ENCODE assay signal across 8 mouse cellular contexts in genomic region chr12:28674038-28674720, GRCm38 (mm10). TPM values are rescaled to one million over a fixed set of nuclear protein-coding genes. Genes with fewer than 3 reads are reported as not detected.
DNase-seq lines count a peak whose midpoint lies in the region; ATAC-seq and TF ChIP-seq lines count a peak whose summit lies in the region.

No protein-coding gene starts in this region.

- no peak overlapping the region for H3K9ac ChIP-seq in lung, embryonic 15.5 days
- no peak overlapping the region; the same call in 1 of the 2 replicates for H3K9ac ChIP-seq in neural tube, embryonic 13.5 days

- no peak for DNase-seq in lung, postnatal 36 days
- peak; percentile 23 for DNase-seq in induced T-regulatory cell, adult 2 months (ENCODE audit: low read depth)
- DNase-seq in ovary, postnatal 14 days (ENCODE audit: low spot score): no peak
- DNase-seq in thymus, adult 2 months: no peak

- H3K27ac ChIP-seq in lung, embryonic 15.5 days: peak overlapping the region; percentile 98
- H3K27ac ChIP-seq in cortical plate, adult 2 months (ENCODE audit: insufficient read depth, low read length): 0 out of 2 replicates have a peak overlapping the region, but pooled peaks have one; percentile 85
- peak overlapping the region; percentile 94; the same call in 1 of the 2 replicates for H3K27ac ChIP-seq in neural tube, embryonic 13.5 days (replicated peaks)
- no peak overlapping the region for H3K27ac ChIP-seq in thymus, adult 2 months (ENCODE audit: control insufficient read depth, insufficient read depth, low read length)

- peaks cover 17% of the 10 kb centered on the region for H3K4me1 ChIP-seq in lung, embryonic 15.5 days
- H3K4me1 ChIP-seq in cortical plate, adult 2 months (ENCODE audit: control insufficient read depth, insufficient read depth, low read length): peaks cover 4% of the 10 kb centered on the region
- peaks cover 9% of the 10 kb centered on the region for H3K4me1 ChIP-seq in neural tube, embryonic 13.5 days (replicated peaks)
- peaks cover 5% of the 10 kb centered on the region for H3K4me1 ChIP-seq in thymus, adult 2 months (replicated peaks; ENCODE audit: control insufficient read depth, insufficient read depth, low read length)

- peaks cover 6% of the 10 kb centered on the region; the same call in 1 of the 2 replicates for H3K36me3 ChIP-seq in lung, embryonic 15.5 days
- no peaks in the 10 kb centered on the region for H3K36me3 ChIP-seq in neural tube, embryonic 13.5 days
- H3K36me3 ChIP-seq in thymus, adult 2 months (ENCODE audit: control insufficient read depth, insufficient read depth, low read length): no peaks in the 10 kb centered on the region

- 77% methylated on average over 10 of the region's 10 CpGs for WGBS in lung, embryonic 15.5 days
- WGBS in neural tube, embryonic 13.5 days: 88% methylated on average over 10 of the region's 10 CpGs
- WGBS in thymus, adult 2 months: 79% methylated on average over 10 of the region's 10 CpGs

- ATAC-seq in lung, embryonic 15.5 days (ENCODE audit: borderline replicate concordance, extremely low read depth, low FRiP score, low TSS enrichment): no peak
- no peak for ATAC-seq in neural tube, embryonic 13.5 days (ENCODE audit: low read depth)
- ATAC-seq in megakaryocyte-erythroid progenitor cell, adult 5-6 weeks (replicated peaks; ENCODE audit: low FRiP score, low TSS enrichment, poor library complexity, severe bottlenecking): no peak

- TF ChIP-seq POLR2A in cortical plate, adult 2 months (IDR thresholded peaks at IDR 0.05; ENCODE audit: extremely low read depth, insufficient read depth, low read length): no peak
- no peak for TF ChIP-seq POLR2A in thymus, adult 2 months (IDR thresholded peaks at IDR 0.05; ENCODE audit: control insufficient read depth, extremely low read depth, insufficient read depth, low read length, poor library complexity)

- peak overlapping the region; percentile 65 for H3K4me3 ChIP-seq in lung, embryonic 15.5 days
- H3K4me3 ChIP-seq in cortical plate, adult 2 months (ENCODE audit: insufficient read depth, low read length): no peak overlapping the region
- H3K4me3 ChIP-seq in neural tube, embryonic 13.5 days: peak overlapping the region; percentile 51
- no peak overlapping the region for H3K4me3 ChIP-seq in thymus, adult 2 months (ENCODE audit: control insufficient read depth, insufficient read depth, low read length)

- no peaks in the 10 kb centered on the region for H3K9me3 ChIP-seq in lung, embryonic 15.5 days
- no peaks in the 10 kb centered on the region for H3K9me3 ChIP-seq in neural tube, embryonic 13.5 days

- peak overlapping the region; percentile 74 for H3K4me2 ChIP-seq in lung, embryonic 15.5 days
- peak overlapping the region; percentile 59 for H3K4me2 ChIP-seq in neural tube, embryonic 13.5 days

- no peak for TF ChIP-seq CTCF in cortical plate, adult 2 months (IDR thresholded peaks at IDR 0.05; ENCODE audit: extremely low read depth, insufficient read depth, low read length)
- no peak for TF ChIP-seq CTCF in thymus, adult 2 months (IDR thresholded peaks at IDR 0.05; ENCODE audit: borderline replicate concordance, control insufficient read depth, extremely low read depth, insufficient read depth, low read length, poor library complexity)

- no peaks in the 10 kb centered on the region for H3K27me3 ChIP-seq in lung, embryonic 15.5 days
- no peaks in the 10 kb centered on the region for H3K27me3 ChIP-seq in neural tube, embryonic 13.5 days
- H3K27me3 ChIP-seq in thymus, adult 2 months (ENCODE audit: control insufficient read depth, insufficient read depth, low read length): no peaks in the 10 kb centered on the region

RNA-seq across cellular contexts. Expression of gene Adi1, which starts 0.9 kb away (rescaled TPM):
- polyA plus RNA-seq in lung, embryonic 15.5 days (2015; fragmentation: Nextera tagmentation; extraction: Ambion mirVana): 87.9 and 88.1 TPM in 2 replicates
- polyA plus RNA-seq in cortical plate, adult 2 months (2012; rRNA removed): 40.7 and 41.7 TPM in 2 replicates
- 29.6 and 30.5 TPM in 2 replicates for polyA plus RNA-seq in neural tube, embryonic 13.5 days (2015; fragmentation: Nextera tagmentation; extraction: Ambion mirVana)
- 12.4 and 15.8 TPM in 2 replicates for polyA plus RNA-seq in thymus, adult 2 months (2012; rRNA removed)
- 67.5 and 76.4 TPM in 2 replicates for total RNA-seq in megakaryocyte-erythroid progenitor cell, adult 5-6 weeks (2014; fragmentation: Nextera tagmentation)
- 25.8 and 33.8 TPM in 2 replicates for total RNA-seq in megakaryocyte-erythroid progenitor cell, adult 5-6 weeks (2017)

RNA-seq across cellular contexts. Expression of gene Rnaseh1, which starts 24.8 kb away (rescaled TPM):
- polyA plus RNA-seq in lung, embryonic 15.5 days (2015; fragmentation: Nextera tagmentation; extraction: Ambion mirVana): 30.7 and 34.5 TPM in 2 replicates
- polyA plus RNA-seq in cortical plate, adult 2 months (2012; rRNA removed): 18.7 and 19.6 TPM in 2 replicates
- 23.9 and 25.8 TPM in 2 replicates for polyA plus RNA-seq in neural tube, embryonic 13.5 days (2015; fragmentation: Nextera tagmentation; extraction: Ambion mirVana)
- polyA plus RNA-seq in thymus, adult 2 months (2012; rRNA removed): 14.9 and 16.1 TPM in 2 replicates
- total RNA-seq in megakaryocyte-erythroid progenitor cell, adult 5-6 weeks (2014; fragmentation: Nextera tagmentation): 18.9 and 31.1 TPM in 2 replicates
- 11.0 and 27.5 TPM in 2 replicates for total RNA-seq in megakaryocyte-erythroid progenitor cell, adult 5-6 weeks (2017)

RNA-seq across cellular contexts. Expression of gene Rps7, which starts 38.4 kb away (rescaled TPM):
- 664 and 702 TPM in 2 replicates for polyA plus RNA-seq in lung, embryonic 15.5 days (2015; fragmentation: Nextera tagmentation; extraction: Ambion mirVana)
- 368 and 372 TPM in 2 replicates for polyA plus RNA-seq in cortical plate, adult 2 months (2012; rRNA removed)
- polyA plus RNA-seq in neural tube, embryonic 13.5 days (2015; fragmentation: Nextera tagmentation; extraction: Ambion mirVana): 517 and 523 TPM in 2 replicates
- polyA plus RNA-seq in thymus, adult 2 months (2012; rRNA removed): 351 and 388 TPM in 2 replicates
- 3,723 and 3,737 TPM in 2 replicates for total RNA-seq in megakaryocyte-erythroid progenitor cell, adult 5-6 weeks (2014; fragmentation: Nextera tagmentation)
- total RNA-seq in megakaryocyte-erythroid progenitor cell, adult 5-6 weeks (2017): 4,053 and 5,358 TPM in 2 replicates

RNA-seq across cellular contexts. Expression of gene Colec11, which starts 51.0 kb away (rescaled TPM):
- polyA plus RNA-seq in lung, embryonic 15.5 days (2015; fragmentation: Nextera tagmentation; extraction: Ambion mirVana): 2.7 and 3.3 TPM in 2 replicates
- polyA plus RNA-seq in cortical plate, adult 2 months (2012; rRNA removed): 0.98 and 1.1 TPM in 2 replicates
- polyA plus RNA-seq in neural tube, embryonic 13.5 days (2015; fragmentation: Nextera tagmentation; extraction: Ambion mirVana): 0.93 and 1.4 TPM in 2 replicates
- 0.56 and 1.8 TPM in 2 replicates for polyA plus RNA-seq in thymus, adult 2 months (2012; rRNA removed)
- total RNA-seq in megakaryocyte-erythroid progenitor cell, adult 5-6 weeks (2014; fragmentation: Nextera tagmentation): not detected in 2 replicates
- 0.99 TPM in 1 of 2 replicates, not detected in the other for total RNA-seq in megakaryocyte-erythroid progenitor cell, adult 5-6 weeks (2017)

Comparison
In these comparisons a context has a peak if more than half of its experiments do, and no peak if none do; other contexts are left out.
1. H3K4me3 ChIP-seq: peak in lung, embryonic 15.5 days (single experiment) and neural tube, embryonic 13.5 days (single experiment); none in cortical plate, adult 2 months (single experiment) and thymus, adult 2 months (single experiment).